Mouse (Mus musculus): ENCODE results near the gene Egln3. TPM values are rescaled to one million over a fixed set of nuclear protein-coding genes. Genes with fewer than 3 reads are reported as not detected.

The Egln3 gene
- 5.8 TPM in 2 replicates for polyA plus RNA-seq (2014; fragmentation: Nextera tagmentation; extraction: Ambion mirVana)

- Histone ChIP-seq H3K27me3 (ENCODE audit: control insufficient read depth, insufficient read depth, low read length) (no peaks in the 10 kb centered on the region), H3K36me3 (replicated peaks; ENCODE audit: control insufficient read depth, insufficient read depth, low read depth, low read length) (no peaks in the 10 kb centered on the region), H3K9ac (replicated peaks; ENCODE audit: low read length) (peak within 1 kb of the TSS; percentile 52), H3K27ac (replicated peaks; ENCODE audit: low read depth, low read length) (no peak within 1 kb of the TSS), H3K9me3 (replicated peaks; ENCODE audit: control insufficient read depth, low read length) (no peaks in the 10 kb centered on the region), H3K4me3 (ENCODE audit: low read depth, low read length) (peak within 1 kb of the TSS; percentile 49), H3K4me2 (ENCODE audit: low read depth, low read length) (peak within 1 kb of the TSS; percentile 99), H3K4me1 (ENCODE audit: control insufficient read depth, insufficient read depth, low read length) (peaks cover 2% of the 10 kb centered on the region; the same call in 1 of the 2 replicates)
- peak; percentile 78 for ATAC-seq (replicated peaks; ENCODE audit: insufficient number of reproducible peaks, low FRiP score, low TSS enrichment, low read depth)
- WGBS = 0% methylated on average over 25 of the region's 25 CpGs
- DNase-seq (ENCODE audit: low spot score) = peak; percentile 88
Measured at GRCm38 (mm10) chr12:54203656-54204045, at the start of gene Egln3. Egln3 (minus strand) TSS chr12:54203860.

GRCm38 (mm10) chr12:54253449-54253848, 49.8 kb upstream of the Egln3 start:
- 87% methylated on average over 4 of the region's 4 CpGs for WGBS
- no peak overlapping the region for H3K27ac ChIP-seq (replicated peaks; ENCODE audit: low read depth, low read length)
- no peaks in the 10 kb centered on the region for H3K27me3 ChIP-seq (ENCODE audit: control insufficient read depth, insufficient read depth, low read length)
- H3K4me3 ChIP-seq (ENCODE audit: low read depth, low read length) = no peak overlapping the region
- DNase-seq (ENCODE audit: low spot score) (no peak), ATAC-seq (replicated peaks; ENCODE audit: insufficient number of reproducible peaks, low FRiP score, low TSS enrichment, low read depth) (no peak)
- H3K36me3 ChIP-seq (replicated peaks; ENCODE audit: control insufficient read depth, insufficient read depth, low read depth, low read length) = no peaks in the 10 kb centered on the region
- H3K9ac ChIP-seq (replicated peaks; ENCODE audit: low read length) = no peak overlapping the region
- H3K9me3 ChIP-seq (replicated peaks; ENCODE audit: control insufficient read depth, low read length) = no peaks in the 10 kb centered on the region
- H3K4me2 ChIP-seq (ENCODE audit: low read depth, low read length) = no peak overlapping the region
- H3K4me1 ChIP-seq (ENCODE audit: control insufficient read depth, insufficient read depth, low read length) = no peaks in the 10 kb centered on the region

GRCm38 (mm10) chr12:54251942-54252400, 48.3 kb upstream of the Egln3 start:
- Histone ChIP-seq H3K4me3 (ENCODE audit: low read depth, low read length) (no peak overlapping the region), H3K27ac (replicated peaks; ENCODE audit: low read depth, low read length) (no peak overlapping the region), H3K9ac (replicated peaks; ENCODE audit: low read length) (no peak overlapping the region), H3K27me3 (ENCODE audit: control insufficient read depth, insufficient read depth, low read length) (no peaks in the 10 kb centered on the region), H3K36me3 (replicated peaks; ENCODE audit: control insufficient read depth, insufficient read depth, low read depth, low read length) (no peaks in the 10 kb centered on the region), H3K9me3 (replicated peaks; ENCODE audit: control insufficient read depth, low read length) (no peaks in the 10 kb centered on the region), H3K4me2 (ENCODE audit: low read depth, low read length) (no peak overlapping the region), H3K4me1 (ENCODE audit: control insufficient read depth, insufficient read depth, low read length) (no peaks in the 10 kb centered on the region)
- WGBS = 83% methylated on average over 9 of the region's 9 CpGs
- no peak for DNase-seq (ENCODE audit: low spot score)
- no peak for ATAC-seq (replicated peaks; ENCODE audit: insufficient number of reproducible peaks, low FRiP score, low TSS enrichment, low read depth)

- H3K36me3 ChIP-seq (replicated peaks; ENCODE audit: control insufficient read depth, insufficient read depth, low read depth, low read length) = no peaks in the 10 kb centered on the region
- no peaks in the 10 kb centered on the region for H3K4me1 ChIP-seq (ENCODE audit: control insufficient read depth, insufficient read depth, low read length)
- H3K27ac ChIP-seq (replicated peaks; ENCODE audit: low read depth, low read length) = no peak overlapping the region
- no peaks in the 10 kb centered on the region for H3K27me3 ChIP-seq (ENCODE audit: control insufficient read depth, insufficient read depth, low read length)
- ATAC-seq (replicated peaks; ENCODE audit: insufficient number of reproducible peaks, low FRiP score, low TSS enrichment, low read depth) (no peak), DNase-seq (ENCODE audit: low spot score) (no peak)
- H3K4me2 ChIP-seq (ENCODE audit: low read depth, low read length) = no peak overlapping the region
- no peaks in the 10 kb centered on the region for H3K9me3 ChIP-seq (replicated peaks; ENCODE audit: control insufficient read depth, low read length)
- no peak overlapping the region for H3K9ac ChIP-seq (replicated peaks; ENCODE audit: low read length)
- no peak overlapping the region for H3K4me3 ChIP-seq (ENCODE audit: low read depth, low read length)
- 88% methylated on average over 7 of the region's 7 CpGs for WGBS
Measured at GRCm38 (mm10) chr12:54247835-54248234, 44.2 kb upstream of the Egln3 start.

- H3K27ac ChIP-seq (replicated peaks; ENCODE audit: low read depth, low read length) = no peak overlapping the region
- H3K36me3 ChIP-seq (replicated peaks; ENCODE audit: control insufficient read depth, insufficient read depth, low read depth, low read length) = no peaks in the 10 kb centered on the region
- H3K4me3 ChIP-seq (ENCODE audit: low read depth, low read length) = no peak overlapping the region
- no peak overlapping the region for H3K9ac ChIP-seq (replicated peaks; ENCODE audit: low read length)
- H3K4me2 ChIP-seq (ENCODE audit: low read depth, low read length) = no peak overlapping the region
- ATAC-seq (replicated peaks; ENCODE audit: insufficient number of reproducible peaks, low FRiP score, low TSS enrichment, low read depth) = no peak
- no peaks in the 10 kb centered on the region for H3K9me3 ChIP-seq (replicated peaks; ENCODE audit: control insufficient read depth, low read length)
- no peaks in the 10 kb centered on the region for H3K27me3 ChIP-seq (ENCODE audit: control insufficient read depth, insufficient read depth, low read length)
- no peaks in the 10 kb centered on the region for H3K4me1 ChIP-seq (ENCODE audit: control insufficient read depth, insufficient read depth, low read length)
- WGBS = 85% methylated on average over 5 of the region's 5 CpGs
- DNase-seq (ENCODE audit: low spot score) = no peak
Measured at GRCm38 (mm10) chr12:54243158-54243557, 39.5 kb upstream of the Egln3 start.

- Histone ChIP-seq H3K4me3 (ENCODE audit: low read depth, low read length) (no peak overlapping the region), H3K27me3 (ENCODE audit: control insufficient read depth, insufficient read depth, low read length) (no peaks in the 10 kb centered on the region), H3K9ac (replicated peaks; ENCODE audit: low read length) (no peak overlapping the region), H3K4me1 (ENCODE audit: control insufficient read depth, insufficient read depth, low read length) (no peaks in the 10 kb centered on the region), H3K9me3 (replicated peaks; ENCODE audit: control insufficient read depth, low read length) (no peaks in the 10 kb centered on the region), H3K4me2 (ENCODE audit: low read depth, low read length) (no peak overlapping the region), H3K27ac (replicated peaks; ENCODE audit: low read depth, low read length) (no peak overlapping the region), H3K36me3 (replicated peaks; ENCODE audit: control insufficient read depth, insufficient read depth, low read depth, low read length) (no peaks in the 10 kb centered on the region)
- no peak for DNase-seq (ENCODE audit: low spot score)
- no peak for ATAC-seq (replicated peaks; ENCODE audit: insufficient number of reproducible peaks, low FRiP score, low TSS enrichment, low read depth)
- 81% methylated on average over 6 of the region's 6 CpGs for WGBS
Measured at GRCm38 (mm10) chr12:54241976-54242375, 38.3 kb upstream of the Egln3 start.

GRCm38 (mm10) chr12:54233794-54234193, 30.1 kb upstream of the Egln3 start:
- 83% methylated on average over 6 of the region's 6 CpGs for WGBS
- ATAC-seq (replicated peaks; ENCODE audit: insufficient number of reproducible peaks, low FRiP score, low TSS enrichment, low read depth) = no peak
- Histone ChIP-seq H3K9me3 (replicated peaks; ENCODE audit: control insufficient read depth, low read length) (no peaks in the 10 kb centered on the region), H3K27ac (replicated peaks; ENCODE audit: low read depth, low read length) (no peak overlapping the region), H3K9ac (replicated peaks; ENCODE audit: low read length) (no peak overlapping the region), H3K4me1 (ENCODE audit: control insufficient read depth, insufficient read depth, low read length) (no peaks in the 10 kb centered on the region), H3K4me3 (ENCODE audit: low read depth, low read length) (no peak overlapping the region), H3K36me3 (replicated peaks; ENCODE audit: control insufficient read depth, insufficient read depth, low read depth, low read length) (no peaks in the 10 kb centered on the region), H3K27me3 (ENCODE audit: control insufficient read depth, insufficient read depth, low read length) (no peaks in the 10 kb centered on the region), H3K4me2 (ENCODE audit: low read depth, low read length) (no peak overlapping the region)
- DNase-seq (ENCODE audit: low spot score) = no peak

- DNase-seq (ENCODE audit: low spot score) = no peak
- WGBS = 59% methylated on average over 7 of the region's 7 CpGs
- H3K27ac ChIP-seq (replicated peaks; ENCODE audit: low read depth, low read length) = no peak overlapping the region
Measured at GRCm38 (mm10) chr12:54232996-54233603, 29.4 kb upstream of the Egln3 start.

More at GRCm38 (mm10) chr12:54232996-54233603, 29.4 kb upstream of the Egln3 start:
- ATAC-seq (replicated peaks; ENCODE audit: insufficient number of reproducible peaks, low FRiP score, low TSS enrichment, low read depth) = no peak
- Histone ChIP-seq H3K36me3 (replicated peaks; ENCODE audit: control insufficient read depth, insufficient read depth, low read depth, low read length) (no peaks in the 10 kb centered on the region), H3K9ac (replicated peaks; ENCODE audit: low read length) (no peak overlapping the region), H3K27me3 (ENCODE audit: control insufficient read depth, insufficient read depth, low read length) (no peaks in the 10 kb centered on the region), H3K4me1 (ENCODE audit: control insufficient read depth, insufficient read depth, low read length) (no peaks in the 10 kb centered on the region), H3K4me3 (ENCODE audit: low read depth, low read length) (no peak overlapping the region), H3K9me3 (replicated peaks; ENCODE audit: control insufficient read depth, low read length) (no peaks in the 10 kb centered on the region), H3K4me2 (ENCODE audit: low read depth, low read length) (no peak overlapping the region)
